Mouse (Mus musculus) spleen, adult 2 months (tissue): ENCODE measurements around the gene Cfd.

Experiments used
- CTCF ChIP-seq: fragments of 200-500 bp; IDR thresholded peaks from 2 replicates; pipeline ENCODE4 v1.5.1; 2011; ENCODE audit warnings: mild to moderate bottlenecking, inconsistent platforms; ENCODE audit not compliant: insufficient read depth, insufficient read length, insufficient replicate concordance; ENCODE audit errors: extremely low read depth
- POLR2A ChIP-seq: fragments of 200-500 bp; IDR thresholded peaks from 2 replicates; pipeline ENCODE4 v1.6.1; 2011; ENCODE audit warnings: low read depth, low read length, inconsistent platforms

DNA sequence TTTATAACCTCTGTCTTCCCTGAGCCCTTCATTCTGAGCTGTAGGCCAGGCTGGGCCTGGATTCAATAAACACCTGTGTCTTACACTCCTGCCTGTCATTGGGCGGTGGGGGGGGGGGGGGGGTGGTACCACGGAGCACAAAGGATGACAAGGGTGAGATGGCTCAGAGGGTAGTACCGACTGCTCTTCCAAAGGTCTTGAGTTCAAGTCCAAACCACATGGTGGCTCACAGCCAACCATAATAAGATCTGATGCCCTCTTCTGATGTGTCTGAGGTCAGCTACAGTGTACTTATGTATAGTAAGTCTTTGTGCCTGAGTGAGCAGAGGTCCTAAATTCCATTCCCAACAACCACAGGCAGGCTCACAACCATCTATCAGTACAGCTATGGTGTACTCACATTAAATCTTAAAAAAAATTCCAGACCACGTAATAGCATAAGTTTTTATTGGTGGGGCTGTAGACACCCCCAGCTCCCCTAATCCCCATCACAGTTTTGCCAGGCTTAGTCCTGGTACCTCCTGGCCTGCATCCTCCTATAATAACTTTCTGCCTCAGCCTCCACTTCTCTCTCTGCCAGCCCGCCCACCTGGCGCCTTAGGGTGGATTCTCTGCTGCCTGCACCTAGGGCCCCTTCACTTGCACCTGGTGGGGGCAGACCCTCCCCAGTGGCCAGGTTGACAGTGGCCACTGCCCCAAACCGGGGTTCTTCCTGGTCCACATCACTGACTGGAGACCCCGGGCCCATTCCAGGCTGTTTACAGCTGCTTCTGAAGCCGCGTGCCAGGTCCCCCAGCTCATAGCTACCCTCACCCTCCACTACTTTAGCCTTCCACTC, 26.1 kb upstream of the Cfd start:
- TF ChIP-seq CTCF, result no peak
- no peak for TF ChIP-seq POLR2A
